Mouse (Mus musculus) lung, postnatal 0 days (tissue): ENCODE results near the gene C1qtnf7.

Source experiments
- CTCF ChIP-seq: IDR thresholded peaks from 2 replicates; pipeline ENCODE4 v1.5.1; 2016; ENCODE audit warnings: antibody characterized with exemption, mild to moderate bottlenecking
- EP300 ChIP-seq: IDR thresholded peaks from 2 replicates; pipeline ENCODE4 v1.6.1; 2016; ENCODE audit warnings: antibody characterized with exemption, mild to moderate bottlenecking, control low read depth

DNA sequence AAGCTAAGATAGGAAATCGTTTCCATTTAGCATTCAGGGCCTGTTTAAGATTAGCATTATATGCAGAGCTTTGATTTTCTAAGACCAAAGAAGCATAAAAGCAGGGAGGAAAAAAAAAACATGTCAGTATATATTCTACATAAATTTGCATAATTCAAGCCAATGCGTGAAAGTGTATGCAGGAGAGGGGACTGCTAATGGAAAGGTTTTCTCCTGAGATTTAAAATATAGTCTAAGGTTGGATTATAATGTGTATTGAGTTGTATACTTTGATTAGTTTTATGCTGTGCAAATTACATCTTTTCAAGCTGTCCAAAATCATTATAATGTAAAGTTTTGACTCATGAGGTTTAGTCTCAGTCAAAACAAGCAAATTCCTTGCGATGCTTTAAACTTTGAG lies 88.2 kb downstream of the C1qtnf7 start:
- TF ChIP-seq CTCF (no peak), EP300 (no peak)
